Mouse (Mus musculus): ENCODE data around the gene Lamc3. TPM values are rescaled to one million over a fixed set of nuclear protein-coding genes. Genes with fewer than 3 reads are reported as not detected.

Gene Lamc3
- polyA plus RNA-seq (2012; rRNA removed): 5.2 and 5.5 TPM in 2 replicates

GRCm38 (mm10) chr2:31887030-31887429, at the start of gene Lamc3:
Gene Lamc3, plus strand, starts transcription at chr2:31887291.

GRCm38 (mm10) chr2:31845896-31846691, 41.0 kb upstream of the Lamc3 start, which contains the start of gene Fibcd1:
Gene Fibcd1, minus strand, starts transcription at chr2:31846005.

GRCm38 (mm10) chr2:31950058-31950871, 63.2 kb downstream of the Lamc3 start, which contains the start of gene Aif1l:
Gene Aif1l, plus strand, starts transcription at chr2:31950139.

GRCm38 (mm10) chr2:31974141-31974808, 87.2 kb downstream of the Lamc3 start, which contains the start of gene Nup214:
Gene Nup214, plus strand, starts transcription at chr2:31974436.

Other genes starting within 250 kb of the Lamc3 start
- 6.0 and 10.3 TPM in 2 replicates for gene Prdm12, start 247.3 kb upstream of the Lamc3 start, polyA plus RNA-seq (2012; rRNA removed)
- 40.8 and 43.0 TPM in 2 replicates for gene Exosc2, start 216.6 kb upstream of the Lamc3 start, polyA plus RNA-seq (2012; rRNA removed)
- 60.2 and 66.5 TPM in 2 replicates for gene Abl1, start 198.9 kb upstream of the Lamc3 start, polyA plus RNA-seq (2012; rRNA removed)
- 0.04 and 0.06 TPM in 2 replicates for gene Qrfp, start 76.7 kb upstream of the Lamc3 start, polyA plus RNA-seq (2012; rRNA removed)
- gene Fibcd1, start 41.3 kb upstream of the Lamc3 start, polyA plus RNA-seq (2012; rRNA removed): 4.9 and 5.3 TPM in 2 replicates
- gene Aif1l, start 62.8 kb downstream of the Lamc3 start, polyA plus RNA-seq (2012; rRNA removed): 31.6 and 37.4 TPM in 2 replicates
- 42.7 and 42.8 TPM in 2 replicates for gene Nup214, start 87.1 kb downstream of the Lamc3 start, polyA plus RNA-seq (2012; rRNA removed)
- gene Fam78a, start 197.6 kb downstream of the Lamc3 start, polyA plus RNA-seq (2012; rRNA removed): 0.57 and 1.2 TPM in 2 replicates
- 13.7 and 16.5 TPM in 2 replicates for gene Plpp7, start 208.2 kb downstream of the Lamc3 start, polyA plus RNA-seq (2012; rRNA removed)

Measured in central nervous system, embryonic 14 days (tissue).